16 mouse cellular contexts compared by ENCODE assay signal in the genomic region with DNA sequence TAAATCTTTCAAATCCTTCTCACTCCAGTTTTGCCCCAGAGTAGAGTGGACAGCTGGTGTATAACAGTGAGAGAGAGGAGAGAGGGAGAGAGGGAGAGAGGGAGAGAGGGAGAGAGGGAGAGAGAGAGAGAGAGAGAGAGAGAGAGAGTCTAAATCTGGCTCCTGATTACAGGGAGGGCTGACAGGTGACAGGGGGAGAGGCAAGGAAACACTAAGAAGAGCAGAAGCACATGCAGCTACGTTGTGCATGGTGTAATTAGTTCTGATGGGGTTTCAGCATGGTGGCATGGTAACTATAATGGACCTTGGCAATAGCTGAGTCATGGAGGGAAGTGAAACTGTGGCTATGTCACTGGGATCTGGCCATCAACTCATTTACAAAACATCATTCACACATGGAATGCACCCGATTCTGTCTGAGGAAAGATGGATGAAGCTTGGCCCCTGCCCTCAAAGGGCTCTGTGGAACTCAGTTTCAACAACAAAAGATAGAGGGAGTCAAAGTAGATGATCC. TPM values are rescaled to one million over a fixed set of nuclear protein-coding genes. Genes with fewer than 3 reads are reported as not detected.
"Had no signal": no experiment of that assay in that cellular context is flagged by ENCODE, and none has a peak within 500 bp of the region (broad histone marks: within the 10 kb centered on the region; RNA-seq: fewer than 3 reads in every experiment).

No protein-coding gene starts in this region.

- H3K4me3 ChIP-seq: limb, embryonic 12.5 days; midbrain, embryonic 13.5 days; stomach, embryonic 15.5 days had no signal

- H3K9me3 ChIP-seq: midbrain, embryonic 13.5 days; stomach, embryonic 15.5 days had no signal

- H3K4me2 ChIP-seq: limb, embryonic 12.5 days; midbrain, embryonic 13.5 days; stomach, embryonic 15.5 days had no signal

- H3K27ac ChIP-seq: limb, embryonic 12.5 days; liver, embryonic 14.5 days; midbrain, embryonic 13.5 days; stomach, embryonic 15.5 days had no signal

- H3K9ac ChIP-seq: limb, embryonic 12.5 days; liver, embryonic 14.5 days; midbrain, embryonic 13.5 days; stomach, embryonic 15.5 days had no signal

- H3K4me1 ChIP-seq: stomach, embryonic 15.5 days had no signal

- H3K36me3 ChIP-seq: midbrain, embryonic 13.5 days; stomach, embryonic 15.5 days had no signal

- H3K27me3 ChIP-seq: limb, embryonic 12.5 days; stomach, embryonic 15.5 days had no signal

- ATAC-seq: intestine, embryonic 16.5 days; lung, postnatal 0 days; midbrain, embryonic 13.5 days had no signal

- DNase-seq: kidney, adult 8-10 months; kidney, postnatal 25 days; layer of hippocampus, adult 9-11 months; liver; lung, adult 18-20 months; lung, postnatal 4 days; thymus, postnatal 36 days had no signal

RNA-seq across cellular contexts. Expression of a gene that starts 11.3 kb away (rescaled TPM):
- polyA plus RNA-seq: intestine, embryonic 16.5 days; kidney, embryonic 16.5 days; limb, embryonic 12.5 days; liver, embryonic 14.5 days; lung, postnatal 0 days; midbrain, embryonic 13.5 days; neural tube, embryonic 11.5 days; stomach, embryonic 15.5 days; thymus, postnatal 0 days had no signal
